Comparison of ENCODE assay signal across 8 mouse cellular contexts in the genomic region with DNA sequence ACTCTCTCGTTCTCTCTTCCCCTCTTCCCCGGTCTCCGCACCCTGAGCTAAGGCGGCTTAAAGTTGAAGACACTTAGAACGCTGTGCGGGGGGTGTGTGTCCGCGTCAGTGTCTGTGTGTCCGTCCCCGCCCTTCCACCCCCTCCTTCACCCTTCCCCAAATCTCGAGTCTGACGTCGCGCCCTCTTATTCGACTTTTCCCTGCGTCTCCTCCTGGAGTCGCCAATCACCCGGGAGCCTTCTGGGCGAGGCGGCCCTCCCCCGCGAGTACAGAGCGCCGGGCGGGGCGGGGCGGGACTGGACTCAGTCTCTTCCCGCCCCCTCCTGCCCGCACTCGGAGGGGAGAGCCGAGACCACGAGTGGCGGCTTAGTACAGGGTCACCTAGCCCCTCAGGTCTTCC. TPM values are rescaled to one million over a fixed set of nuclear protein-coding genes. Genes with fewer than 3 reads are reported as not detected.
A peak's percentile ranks its signal among the peaks of the same experiment; 100 is the strongest.
DNase-seq lines count a peak whose midpoint lies in the region; ATAC-seq and TF ChIP-seq lines count a peak whose summit lies in the region.

Irx3 (minus strand) TSS at position 229 of the 400 bp plus-strand sequence.

- TF ChIP-seq CTCF in Patski (IDR thresholded peaks at IDR 0.05) = no peak
- TF ChIP-seq CTCF in cerebellum, adult 2 months (IDR thresholded peaks at IDR 0.05; ENCODE audit: borderline replicate concordance, insufficient read depth, low read depth, low read length) = no peak
- no peak for TF ChIP-seq CTCF in forebrain, postnatal 0 days (IDR thresholded peaks at IDR 0.05; ENCODE audit: low read depth)

- peak within 1 kb of the TSS; percentile 66 for H3K4me2 ChIP-seq in forebrain, postnatal 0 days (ENCODE audit: low read depth)
- peak within 1 kb of the TSS; percentile 84 for H3K4me2 ChIP-seq in hindbrain, embryonic 11.5 days (replicated peaks; ENCODE audit: low read depth, low read length)
- H3K4me2 ChIP-seq in limb, embryonic 15.5 days = peak within 1 kb of the TSS; percentile 77
- peak within 1 kb of the TSS; percentile 86 for H3K4me2 ChIP-seq in myocyte (ENCODE audit: low read depth)

- H3K27me3 ChIP-seq in Patski (no peaks in the 10 kb centered on the region), myocyte (ENCODE audit: control insufficient read depth, insufficient read depth, insufficient read length) (no peaks in the 10 kb centered on the region)
- H3K27me3 ChIP-seq in cerebellum, adult 2 months (ENCODE audit: control insufficient read depth, insufficient read depth, low read length) = peaks cover 12% of the 10 kb centered on the region; the same call in 1 of the 2 replicates
- H3K27me3 ChIP-seq in forebrain, postnatal 0 days (ENCODE audit: insufficient read depth, low read length) = peaks cover 84% of the 10 kb centered on the region
- H3K27me3 ChIP-seq in hindbrain, embryonic 11.5 days (ENCODE audit: control insufficient read depth, insufficient read depth, low read length) = peaks cover 4% of the 10 kb centered on the region; the same call in 1 of the 2 replicates
- H3K27me3 ChIP-seq in limb, embryonic 15.5 days = peaks cover 96% of the 10 kb centered on the region

- peak within 1 kb of the TSS; percentile 91 for H3ac ChIP-seq in myocyte (ENCODE audit: control insufficient read depth, insufficient read length)

- H3K4me3 ChIP-seq in cerebellum, adult 2 months (replicated peaks; ENCODE audit: insufficient read depth, low read depth, low read length) = peak within 1 kb of the TSS; percentile 57
- peak within 1 kb of the TSS; percentile 39 for H3K4me3 ChIP-seq in forebrain, postnatal 0 days (ENCODE audit: low read depth, low read length)
- peak within 1 kb of the TSS; percentile 94 for H3K4me3 ChIP-seq in hindbrain, embryonic 11.5 days (ENCODE audit: low read depth, low read length)
- H3K4me3 ChIP-seq in limb, embryonic 15.5 days = peak within 1 kb of the TSS; percentile 56
- H3K4me3 ChIP-seq in myocyte = peak within 1 kb of the TSS; percentile 83

- TF ChIP-seq POLR2A in cerebellum, adult 2 months (IDR thresholded peaks at IDR 0.05; ENCODE audit: borderline replicate concordance, insufficient read depth, low read length) = 0 out of 2 replicates have a peak, but pooled peaks have one; percentile 1
- peak; percentile 60 for TF ChIP-seq POLR2A in myocyte (IDR thresholded peaks at IDR 0.05; ENCODE audit: insufficient read length, low read depth)

- under 1% methylated on average over 33 of the region's 33 CpGs for WGBS in cerebellum, adult 2 months
- 0% methylated on average over 32 of the region's 33 CpGs for WGBS in forebrain, postnatal 0 days
- WGBS in hindbrain, embryonic 11.5 days = under 1% methylated on average over 33 of the region's 33 CpGs
- under 1% methylated on average over 33 of the region's 33 CpGs for WGBS in limb, embryonic 15.5 days

- peak within 1 kb of the TSS; percentile 22; the same call in 1 of the 2 replicates for H3K27ac ChIP-seq in cerebellum, adult 2 months (ENCODE audit: insufficient read depth, low read length)
- H3K27ac ChIP-seq in forebrain, postnatal 0 days (ENCODE audit: low read depth, low read length) = no peak within 1 kb of the TSS
- peak within 1 kb of the TSS; percentile 99 for H3K27ac ChIP-seq in hindbrain, embryonic 11.5 days (ENCODE audit: low read depth, low read length)
- peak within 1 kb of the TSS; percentile 83 for H3K27ac ChIP-seq in limb, embryonic 15.5 days

- in situ Hi-C loops in Patski (cut with MboI; ENCODE audit: low pct_unique_long_range_greater_than_20kb) = loop anchor here (10.0 kb wide), 1 partner anchor 123 kb away; no protein-coding TSS in a partner anchor

- H3K9me3 ChIP-seq in forebrain, postnatal 0 days (ENCODE audit: low read length) = no peaks in the 10 kb centered on the region
- no peaks in the 10 kb centered on the region for H3K9me3 ChIP-seq in hindbrain, embryonic 11.5 days (ENCODE audit: control insufficient read depth, low read length)
- H3K9me3 ChIP-seq in limb, embryonic 15.5 days = no peaks in the 10 kb centered on the region

- H3K9ac ChIP-seq in forebrain, postnatal 0 days = peak within 1 kb of the TSS; percentile 40
- peak within 1 kb of the TSS; percentile 99 for H3K9ac ChIP-seq in hindbrain, embryonic 11.5 days (ENCODE audit: low read depth, low read length)
- peak within 1 kb of the TSS; percentile 58 for H3K9ac ChIP-seq in limb, embryonic 15.5 days

- DNase-seq in Patski (ENCODE audit: low read depth, low spot score) = no peak
- peak; percentile 75 to 83 for DNase-seq in cerebellum, adult 2 months
- DNase-seq in forebrain, postnatal 0 days = no peak
- DNase-seq in hindbrain, embryonic 11.5 days (ENCODE audit: low spot score) = peak; percentile 87
- DNase-seq in frontal cortex, postnatal 25 days (ENCODE audit: low spot score in 2 of 2) = no peak
- DNase-seq in left cerebral cortex, adult 9 months (ENCODE audit: low spot score in 2 of 2) = no peak

- no peaks in the 10 kb centered on the region for H3K36me3 ChIP-seq in forebrain, postnatal 0 days (ENCODE audit: insufficient read depth)
- H3K36me3 ChIP-seq in hindbrain, embryonic 11.5 days (ENCODE audit: control insufficient read depth, insufficient read depth, low read length) = no peaks in the 10 kb centered on the region
- no peaks in the 10 kb centered on the region for H3K36me3 ChIP-seq in limb, embryonic 15.5 days
- no peaks in the 10 kb centered on the region for H3K36me3 ChIP-seq in myocyte (ENCODE audit: control insufficient read depth, insufficient read depth)

- CTCF ChIA-PET in Patski (lab: Charles Lee) = interaction anchor here (0.8 to 6.5 kb wide), 2 partner anchors 207 to 554 kb away, joined by 3 to 58 read pairs; partner anchors contain the start of gene Irx5

- peaks cover 10% of the 10 kb centered on the region for H3K79me2 ChIP-seq in myocyte (ENCODE audit: control insufficient read depth, insufficient read depth)

- POLR2A ChIA-PET in Patski (lab: Charles Lee) = interaction anchor here (0.6 to 7.3 kb wide), 5 partner anchors 22 to 553 kb away, joined by 3 to 60 read pairs (median 3); partner anchors contain the start of gene Irx5

- H3K4me1 ChIP-seq in cerebellum, adult 2 months (ENCODE audit: control insufficient read depth, insufficient read depth, low read length) = peaks cover 4% of the 10 kb centered on the region
- H3K4me1 ChIP-seq in forebrain, postnatal 0 days (ENCODE audit: insufficient read depth) = 0 out of 2 replicates have a peak, but pooled peaks cover 6% of the 10 kb centered on the region
- H3K4me1 ChIP-seq in hindbrain, embryonic 11.5 days (replicated peaks; ENCODE audit: control insufficient read depth, insufficient read depth, low read length) = peaks cover 10% of the 10 kb centered on the region
- peaks cover 62% of the 10 kb centered on the region for H3K4me1 ChIP-seq in limb, embryonic 15.5 days

- ATAC-seq in Patski = peak; percentile 79
- ATAC-seq in forebrain, postnatal 0 days = peak; percentile 17; the same call in 1 of the 2 replicates
- peak; percentile 75 for ATAC-seq in hindbrain, embryonic 11.5 days (ENCODE audit: low FRiP score)
- ATAC-seq in limb, embryonic 15.5 days (ENCODE audit: insufficient number of reproducible peaks, low FRiP score, low TSS enrichment, low read depth) = peak; percentile 75

TF ChIP-seq in myocyte, 11 proteins besides CTCF, POLR2A, EP300 and RAD21:
- TF ChIP-seq CEBPB (IDR thresholded peaks at IDR 0.05; ENCODE audit: insufficient read depth, poor library complexity, severe bottlenecking) = no peak
- TF ChIP-seq MYOD1 (IDR thresholded peaks at IDR 0.05; ENCODE audit: control insufficient read depth in 1 of 3, insufficient read length in 2 of 3, low read depth in 2 of 3) = no peak
- TF ChIP-seq TCF3 (IDR thresholded peaks at IDR 0.05; ENCODE audit: insufficient read length, low read depth) = no peak
- TF ChIP-seq POLR2AphosphoS2 (IDR thresholded peaks at IDR 0.05; ENCODE audit: insufficient read length, low read depth) = peak; percentile 57
- TF ChIP-seq E2F4 (IDR thresholded peaks at IDR 0.05; ENCODE audit: insufficient read depth) = no peak
- TF ChIP-seq MAX (IDR thresholded peaks at IDR 0.05; ENCODE audit: low read depth) = no peak
- no peak for TF ChIP-seq MYOG (IDR thresholded peaks at IDR 0.05; ENCODE audit: control insufficient read depth in 1 of 3, insufficient read depth in 1 of 3, insufficient read length in 2 of 3, low read depth in 2 of 3)
- TF ChIP-seq USF1 (IDR thresholded peaks at IDR 0.05; ENCODE audit: low read depth) = no peak

RNA-seq across cellular contexts. Expression of gene Irx3, which starts in this region (rescaled TPM):
- 64.4 TPM for polyA plus RNA-seq in Patski (2021)
- 8.6 and 9.2 TPM in 2 replicates for polyA plus RNA-seq in cerebellum, adult 2 months (2012; rRNA removed)
- total RNA-seq in forebrain, postnatal 0 days (2014; rRNA removed) = 0.85 and 2.6 TPM in 2 replicates
- 0.34 and 1.3 TPM in 2 replicates for polyA plus RNA-seq in forebrain, postnatal 0 days (2015; fragmentation: Nextera tagmentation; extraction: Ambion mirVana)
- polyA plus RNA-seq in hindbrain, embryonic 11.5 days (2014; fragmentation: Nextera tagmentation; extraction: Ambion mirVana) = 26.2 and 28.1 TPM in 2 replicates
- 18.6 and 22.9 TPM in 2 replicates for polyA plus RNA-seq in limb, embryonic 15.5 days (2015; fragmentation: Nextera tagmentation; extraction: Ambion mirVana)
- polyA plus RNA-seq in myocyte (2012; fragmentation: generic; extraction: Trizol) = 26.4 TPM

Comparison
In these comparisons a context has a peak if more than half of its experiments do, and no peak if none do; other contexts are left out.
1. ATAC-seq: peak in every context shown above with its lines; median percentile 79 in Patski; 75 in hindbrain, embryonic 11.5 days; 75 in limb, embryonic 15.5 days; 17 in forebrain, postnatal 0 days.
2. DNase-seq: peak in cerebellum, adult 2 months (2 of 2) and hindbrain, embryonic 11.5 days (single experiment); none in Patski (single experiment), forebrain, postnatal 0 days (single experiment), frontal cortex, postnatal 25 days (0 of 2) and left cerebral cortex, adult 9 months (0 of 2).
3. H3K4me3 ChIP-seq: peak in every context shown above with its lines; median percentile 94 in hindbrain, embryonic 11.5 days; 83 in myocyte; 57 in cerebellum, adult 2 months; 56 in limb, embryonic 15.5 days; 39 in forebrain, postnatal 0 days.
4. H3K9ac ChIP-seq: peak in every context shown above with its lines; median percentile 99 in hindbrain, embryonic 11.5 days; 58 in limb, embryonic 15.5 days; 40 in forebrain, postnatal 0 days.
5. Peak in every context shown above with its lines, with median percentiles within 50 percentile points of each other: H3K4me2 ChIP-seq.